Mouse (Mus musculus): Measurements from ENCODE around the gene Lrrc27. TPM values are rescaled to one million over a fixed set of nuclear protein-coding genes. Genes with fewer than 3 reads are reported as not detected.

Gene Lrrc27
- polyA plus RNA-seq, 1 experiment from 2014 or later: 4.3 TPM

GRCm38 (mm10) chr7:139228447-139229171 lies 15.8 kb downstream of the Lrrc27 start:
- peak overlapping the region; percentile 65 for H3K27ac ChIP-seq (ENCODE audit: low read length)
- 0 out of 2 replicates have a peak overlapping the region, but pooled peaks have one; percentile 8 for H3K9ac ChIP-seq (ENCODE audit: low read length)
- 39% methylated on average over 6 of the region's 6 CpGs for WGBS
- no peak overlapping the region for H3K4me3 ChIP-seq (ENCODE audit: low read length)
- no peaks in the 10 kb centered on the region for H3K27me3 ChIP-seq (ENCODE audit: control insufficient read depth, insufficient read depth, low read depth, low read length)
- H3K4me2 ChIP-seq (ENCODE audit: low read depth, low read length): no peak overlapping the region
- H3K4me1 ChIP-seq (replicated peaks; ENCODE audit: control insufficient read depth, insufficient read depth, low read length): peaks cover 15% of the 10 kb centered on the region
- no peaks in the 10 kb centered on the region for H3K36me3 ChIP-seq (ENCODE audit: control insufficient read depth, insufficient read depth, low read length)
- no peaks in the 10 kb centered on the region for H3K9me3 ChIP-seq (ENCODE audit: control insufficient read depth, low read length)
- ATAC-seq (ENCODE audit: low read depth): peak; percentile 24; the same call in 1 of the 2 replicates

- Histone ChIP-seq H3K27me3 (ENCODE audit: control insufficient read depth, insufficient read depth, low read depth, low read length) (no peaks in the 10 kb centered on the region), H3K9me3 (ENCODE audit: control insufficient read depth, low read length) (no peaks in the 10 kb centered on the region), H3K9ac (ENCODE audit: low read length) (no peak overlapping the region), H3K4me3 (ENCODE audit: low read length) (no peak overlapping the region), H3K36me3 (ENCODE audit: control insufficient read depth, insufficient read depth, low read length) (no peaks in the 10 kb centered on the region), H3K4me1 (replicated peaks; ENCODE audit: control insufficient read depth, insufficient read depth, low read length) (peaks cover 24% of the 10 kb centered on the region), H3K27ac (ENCODE audit: low read length) (no peak overlapping the region), H3K4me2 (ENCODE audit: low read depth, low read length) (no peak overlapping the region)
- no peak for ATAC-seq (ENCODE audit: low read depth)
- 58% methylated on average over 5 of the region's 5 CpGs for WGBS
Measured at GRCm38 (mm10) chr7:139229837-139230236, 17.0 kb downstream of the Lrrc27 start.

- H3K9me3 ChIP-seq (ENCODE audit: control insufficient read depth, low read length): no peaks in the 10 kb centered on the region
- H3K36me3 ChIP-seq (ENCODE audit: control insufficient read depth, insufficient read depth, low read length): no peaks in the 10 kb centered on the region
- H3K4me2 ChIP-seq (ENCODE audit: low read depth, low read length): no peak overlapping the region
- H3K9ac ChIP-seq (ENCODE audit: low read length): no peak overlapping the region
- no peak for ATAC-seq (ENCODE audit: low read depth)
- no peak overlapping the region for H3K4me3 ChIP-seq (ENCODE audit: low read length)
- no peak overlapping the region for H3K27ac ChIP-seq (ENCODE audit: low read length)
- no peaks in the 10 kb centered on the region for H3K27me3 ChIP-seq (ENCODE audit: control insufficient read depth, insufficient read depth, low read depth, low read length)
- peaks cover 22% of the 10 kb centered on the region for H3K4me1 ChIP-seq (replicated peaks; ENCODE audit: control insufficient read depth, insufficient read depth, low read length)
- 68% methylated on average over 12 of the region's 12 CpGs for WGBS
Measured at GRCm38 (mm10) chr7:139230241-139230640, 17.5 kb downstream of the Lrrc27 start.

GRCm38 (mm10) chr7:139233714-139234113 lies 20.9 kb downstream of the Lrrc27 start:
- H3K27ac ChIP-seq (ENCODE audit: low read length): peak overlapping the region; percentile 64; the same call in 1 of the 2 replicates
- peak overlapping the region; percentile 25; the same call in 1 of the 2 replicates for H3K9ac ChIP-seq (ENCODE audit: low read length)

GRCm38 (mm10) chr7:139234426-139235188 lies 21.8 kb downstream of the Lrrc27 start:
- no peaks in the 10 kb centered on the region for H3K36me3 ChIP-seq (ENCODE audit: control insufficient read depth, insufficient read depth, low read length)
- WGBS: 11% methylated on average over 18 of the region's 18 CpGs
- ATAC-seq (ENCODE audit: low read depth): peak; percentile 66
- peak overlapping the region; percentile 10; the same call in 1 of the 2 replicates for H3K4me2 ChIP-seq (ENCODE audit: low read depth, low read length)
- H3K4me1 ChIP-seq (replicated peaks; ENCODE audit: control insufficient read depth, insufficient read depth, low read length): peaks cover 14% of the 10 kb centered on the region
- H3K4me3 ChIP-seq (ENCODE audit: low read length): no peak overlapping the region
- peak overlapping the region; percentile 38 for H3K27ac ChIP-seq (ENCODE audit: low read length)
- no peaks in the 10 kb centered on the region for H3K27me3 ChIP-seq (ENCODE audit: control insufficient read depth, insufficient read depth, low read depth, low read length)
- peak overlapping the region; percentile 38; the same call in 1 of the 2 replicates for H3K9ac ChIP-seq (ENCODE audit: low read length)
- no peaks in the 10 kb centered on the region for H3K9me3 ChIP-seq (ENCODE audit: control insufficient read depth, low read length)

More at GRCm38 (mm10) chr7:139233714-139234113, 20.9 kb downstream of the Lrrc27 start:
- H3K27me3 ChIP-seq (ENCODE audit: control insufficient read depth, insufficient read depth, low read depth, low read length): no peaks in the 10 kb centered on the region
- under 1% methylated on average over 7 of the region's 7 CpGs for WGBS
- H3K4me2 ChIP-seq (ENCODE audit: low read depth, low read length): peak overlapping the region; percentile 6; the same call in 1 of the 2 replicates
- peak; percentile 90 for ATAC-seq (ENCODE audit: low read depth)
- H3K9me3 ChIP-seq (ENCODE audit: control insufficient read depth, low read length): no peaks in the 10 kb centered on the region
- no peaks in the 10 kb centered on the region for H3K36me3 ChIP-seq (ENCODE audit: control insufficient read depth, insufficient read depth, low read length)
- no peak overlapping the region for H3K4me3 ChIP-seq (ENCODE audit: low read length)
- peaks cover 19% of the 10 kb centered on the region for H3K4me1 ChIP-seq (replicated peaks; ENCODE audit: control insufficient read depth, insufficient read depth, low read length)

GRCm38 (mm10) chr7:139235651-139236358 lies 23.0 kb downstream of the Lrrc27 start:
- Histone ChIP-seq H3K27me3 (ENCODE audit: control insufficient read depth, insufficient read depth, low read depth, low read length) (no peaks in the 10 kb centered on the region), H3K27ac (ENCODE audit: low read length) (0 out of 2 replicates have a peak overlapping the region, but pooled peaks have one; percentile 3), H3K4me3 (ENCODE audit: low read length) (no peak overlapping the region), H3K9ac (ENCODE audit: low read length) (no peak overlapping the region), H3K4me1 (replicated peaks; ENCODE audit: control insufficient read depth, insufficient read depth, low read length) (peaks cover 12% of the 10 kb centered on the region), H3K4me2 (ENCODE audit: low read depth, low read length) (no peak overlapping the region), H3K36me3 (ENCODE audit: control insufficient read depth, insufficient read depth, low read length) (no peaks in the 10 kb centered on the region), H3K9me3 (ENCODE audit: control insufficient read depth, low read length) (no peaks in the 10 kb centered on the region)
- 63% methylated on average over 12 of the region's 12 CpGs for WGBS
- 0 out of 2 replicates have a peak, but pooled peaks have one; percentile 21 for ATAC-seq (ENCODE audit: low read depth)

- no peak overlapping the region for H3K9ac ChIP-seq (ENCODE audit: low read length)
- no peak overlapping the region for H3K4me2 ChIP-seq (ENCODE audit: low read depth, low read length)
- no peaks in the 10 kb centered on the region for H3K36me3 ChIP-seq (ENCODE audit: control insufficient read depth, insufficient read depth, low read length)
- no peaks in the 10 kb centered on the region for H3K27me3 ChIP-seq (ENCODE audit: control insufficient read depth, insufficient read depth, low read depth, low read length)
- 60% methylated on average over 3 of the region's 3 CpGs for WGBS
- no peak overlapping the region for H3K27ac ChIP-seq (ENCODE audit: low read length)
- peaks cover 5% of the 10 kb centered on the region for H3K4me1 ChIP-seq (replicated peaks; ENCODE audit: control insufficient read depth, insufficient read depth, low read length)
- H3K4me3 ChIP-seq (ENCODE audit: low read length): no peak overlapping the region
- no peaks in the 10 kb centered on the region for H3K9me3 ChIP-seq (ENCODE audit: control insufficient read depth, low read length)
- no peak for ATAC-seq (ENCODE audit: low read depth)
Measured at GRCm38 (mm10) chr7:139239432-139239831, 26.6 kb downstream of the Lrrc27 start.

GRCm38 (mm10) chr7:139246086-139246485 lies 33.3 kb downstream of the Lrrc27 start:
- no peak overlapping the region for H3K9ac ChIP-seq (ENCODE audit: low read length)

More at GRCm38 (mm10) chr7:139246086-139246485, 33.3 kb downstream of the Lrrc27 start:
- Histone ChIP-seq H3K9me3 (ENCODE audit: control insufficient read depth, low read length) (no peaks in the 10 kb centered on the region), H3K4me2 (ENCODE audit: low read depth, low read length) (no peak overlapping the region), H3K36me3 (ENCODE audit: control insufficient read depth, insufficient read depth, low read length) (no peaks in the 10 kb centered on the region), H3K4me3 (ENCODE audit: low read length) (no peak overlapping the region), H3K27ac (ENCODE audit: low read length) (no peak overlapping the region), H3K4me1 (replicated peaks; ENCODE audit: control insufficient read depth, insufficient read depth, low read length) (peaks cover 43% of the 10 kb centered on the region), H3K27me3 (ENCODE audit: control insufficient read depth, insufficient read depth, low read depth, low read length) (no peaks in the 10 kb centered on the region)
- 70% methylated on average over 5 of the region's 5 CpGs for WGBS
- ATAC-seq (ENCODE audit: low read depth): no peak
